Mouse (Mus musculus) hematopoietic stem cell, adult 5-6 weeks (primary cell): Measurements from ENCODE around the gene Fam13a. TPM values are rescaled to one million over a fixed set of nuclear protein-coding genes. Genes with fewer than 3 reads are reported as not detected.

Experiments
- ATAC-seq, 2 experiments: fragments of 125-278 bp in 1 of 2; replicated peaks in 1 of 2; 2 replicates each; pipeline ENCODE4 v1.8.0; 2016 to 2017; ENCODE audit warnings: inconsistent platforms in 2 of 2, mild to moderate bottlenecking in 2 of 2, moderate number of reproducible peaks in 2 of 2, low read depth in 1 of 2, moderate TSS enrichment in 1 of 2; ENCODE audit not compliant: low FRiP score in 2 of 2, poor library complexity in 2 of 2, severe bottlenecking in 2 of 2, insufficient read depth in 1 of 2, low TSS enrichment in 1 of 2
- total RNA-seq: library from RNA; stranded (forward); fragments of 172-1452, 232-1000 nt; gene quantifications from 2 replicates; pipeline ENCODE4 v1.2.3, GENCODE M21; 2017

Gene Fam13a
- total RNA-seq, 1 experiment from 2014 or later = 0.45 TPM

DNA sequence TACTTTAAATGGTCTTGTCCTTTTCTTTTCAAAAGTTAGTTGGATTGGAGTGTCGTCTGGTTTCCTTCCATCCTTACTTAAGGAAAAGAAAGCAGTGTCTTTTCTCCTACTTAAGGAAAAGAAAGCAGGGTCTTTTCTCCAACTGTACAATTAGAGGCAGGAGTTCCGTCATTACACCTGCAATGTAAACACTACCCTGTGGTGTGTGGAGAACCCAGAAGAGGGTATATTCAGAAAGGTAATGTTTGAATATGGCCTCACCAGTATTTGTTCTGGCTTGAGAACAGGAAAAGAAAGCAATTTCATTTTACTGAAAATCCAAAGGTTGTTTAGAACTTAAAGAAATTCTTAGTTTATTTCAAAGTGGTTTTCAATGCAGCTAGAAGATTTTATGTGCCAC lies 9.6 kb downstream of the Fam13a start:
- no peak for ATAC-seq

DNA sequence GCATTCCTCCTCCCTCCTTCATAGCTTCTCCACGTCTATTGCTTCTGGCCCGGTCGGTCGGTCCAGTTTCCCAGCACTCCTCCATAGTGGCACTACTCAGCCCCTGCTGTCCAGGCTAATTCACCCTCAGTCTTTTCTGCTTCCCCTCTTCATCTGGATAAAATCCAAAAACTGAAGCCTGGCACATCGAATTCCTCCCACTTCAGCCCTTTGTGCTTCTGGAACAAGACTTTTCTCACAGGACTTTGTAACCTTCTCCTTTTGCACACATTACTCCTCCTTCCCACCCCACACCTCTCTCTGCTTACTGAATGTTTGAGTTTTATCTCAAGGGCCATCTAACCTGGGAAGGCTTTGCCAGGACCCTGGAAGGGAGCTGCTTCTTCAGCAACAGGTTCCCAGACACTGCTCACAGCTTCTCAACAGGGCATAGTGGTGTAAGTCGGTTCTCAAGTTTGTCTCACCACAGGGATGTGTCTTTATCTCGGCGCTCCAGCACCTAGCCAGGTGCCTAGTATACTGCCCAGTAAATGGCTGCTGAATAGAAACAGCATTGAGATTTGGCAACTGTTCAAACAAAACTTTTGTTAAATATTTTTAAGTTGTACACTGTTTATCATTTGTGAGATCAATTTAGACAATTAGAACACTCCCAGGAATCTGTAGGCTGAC lies 10.1 kb downstream of the Fam13a start:
- ATAC-seq = no peak

DNA sequence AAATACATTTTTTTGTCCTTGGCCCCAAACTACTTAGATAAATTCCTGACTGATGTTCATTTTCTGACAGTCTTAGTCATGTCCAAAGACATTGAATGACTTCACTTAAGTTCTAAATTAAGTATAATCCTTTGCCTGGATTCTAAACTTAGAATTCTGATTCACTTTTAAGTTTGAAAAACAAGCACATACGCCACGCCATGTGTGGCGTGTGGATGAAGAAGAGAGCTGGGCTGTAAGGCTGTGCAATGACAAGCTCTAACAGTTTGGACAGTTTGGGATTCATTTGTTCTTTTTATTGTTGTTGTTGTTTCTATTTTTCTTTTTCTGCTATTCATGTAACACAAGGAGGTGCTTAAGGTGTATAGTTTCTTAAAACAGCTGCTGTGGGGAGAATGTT lies 13.6 kb downstream of the Fam13a start:
- no peak for ATAC-seq

DNA sequence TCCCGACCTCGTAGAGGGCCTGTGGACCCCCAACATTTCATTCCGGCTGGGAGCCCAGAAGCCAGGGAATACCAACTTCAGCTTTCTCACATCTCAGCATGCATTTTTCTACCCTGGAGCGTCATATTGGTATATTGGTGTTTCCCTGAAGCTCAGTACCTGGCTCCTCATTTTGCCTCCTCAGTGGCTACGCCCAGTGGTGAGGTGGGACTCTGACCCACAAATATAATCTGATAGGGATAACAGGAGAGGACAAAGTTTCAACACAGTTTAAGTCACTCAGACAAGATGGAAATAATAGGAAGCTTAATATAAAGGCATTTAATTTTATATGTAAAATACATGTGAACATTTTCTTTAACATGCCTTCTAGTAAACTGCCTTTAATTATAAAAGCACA lies 19.7 kb downstream of the Fam13a start:
- ATAC-seq = no peak

DNA sequence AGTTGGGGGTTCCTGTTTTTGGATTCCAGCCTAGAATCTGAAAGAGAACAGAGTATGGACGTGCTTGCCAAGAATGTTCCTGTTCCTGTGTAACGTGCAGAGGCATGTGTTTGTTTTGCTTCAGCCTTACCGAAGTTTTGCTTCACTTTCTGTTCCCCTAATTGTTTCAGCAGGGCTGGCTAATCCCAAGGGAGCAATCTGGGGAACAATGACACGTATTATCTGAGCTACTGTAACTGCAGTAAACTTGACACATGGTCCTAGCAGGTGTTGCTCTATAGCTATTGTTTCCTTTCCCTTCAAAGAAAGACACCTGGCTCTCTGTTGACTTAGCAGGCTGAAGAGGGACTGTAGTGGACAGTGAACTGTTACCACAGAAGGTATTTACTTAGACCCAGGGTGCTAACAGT lies 25.3 kb downstream of the Fam13a start:
- peak; percentile 53 to 67; a peak in 3 of 4 replicates for ATAC-seq

DNA sequence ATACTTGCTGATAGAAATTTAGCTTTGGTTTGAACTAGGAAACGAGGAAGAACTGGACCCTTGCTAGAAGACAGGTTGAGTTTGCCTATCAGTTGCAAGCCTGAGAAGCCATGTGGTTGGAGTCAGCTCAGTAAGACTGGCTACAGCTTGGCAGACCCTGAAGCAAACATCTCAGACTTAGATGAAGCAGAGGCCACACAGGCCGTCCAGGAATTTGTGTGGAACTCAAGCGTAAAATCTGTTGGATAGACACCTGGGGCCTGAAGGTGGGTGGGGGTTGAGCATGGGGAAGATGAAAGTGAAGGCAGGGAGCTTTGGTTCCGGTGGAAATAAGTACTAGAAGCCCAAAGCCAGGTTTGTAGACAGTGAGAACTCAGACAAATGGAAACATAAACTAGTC lies 25.8 kb downstream of the Fam13a start:
- no peak for ATAC-seq

DNA sequence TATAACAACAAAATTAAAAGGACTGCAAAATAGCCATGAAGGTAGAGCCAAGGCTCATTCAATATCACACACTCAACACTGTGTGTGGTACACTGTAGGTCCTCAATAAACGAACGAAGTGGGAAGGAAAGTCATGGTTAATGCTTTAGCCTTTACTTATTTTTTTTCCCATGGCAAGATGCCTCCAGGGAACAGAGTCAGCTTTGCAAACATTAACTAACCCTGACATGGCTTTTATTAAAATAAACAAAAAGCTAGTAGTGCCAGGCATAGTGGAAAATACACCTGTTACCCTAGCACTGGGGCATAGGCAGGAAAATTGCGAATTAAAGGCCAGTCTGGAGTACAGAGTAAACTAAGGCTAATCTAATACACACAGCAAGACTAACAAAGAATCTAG lies 35.2 kb downstream of the Fam13a start:
- ATAC-seq = no peak

DNA sequence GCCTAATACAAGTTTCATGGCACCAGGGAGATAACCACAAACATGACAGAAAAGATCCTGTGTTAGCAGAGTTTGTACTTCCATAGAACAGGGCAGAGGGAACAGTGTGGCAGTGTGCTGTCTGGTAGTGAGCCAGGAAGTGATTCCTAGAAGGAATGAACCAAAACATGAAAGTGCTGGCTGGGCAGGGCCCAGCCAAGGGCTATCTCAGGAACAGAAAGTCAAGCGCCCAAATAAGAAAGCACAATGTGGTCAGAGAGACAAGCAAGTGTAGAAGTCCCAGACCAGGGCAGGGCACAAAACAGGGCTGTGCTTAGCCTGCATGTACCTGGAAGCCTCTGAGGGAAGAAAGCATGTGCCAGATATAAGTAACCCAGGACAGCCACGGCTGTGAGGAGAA lies 35.6 kb downstream of the Fam13a start:
- ATAC-seq = no peak

DNA sequence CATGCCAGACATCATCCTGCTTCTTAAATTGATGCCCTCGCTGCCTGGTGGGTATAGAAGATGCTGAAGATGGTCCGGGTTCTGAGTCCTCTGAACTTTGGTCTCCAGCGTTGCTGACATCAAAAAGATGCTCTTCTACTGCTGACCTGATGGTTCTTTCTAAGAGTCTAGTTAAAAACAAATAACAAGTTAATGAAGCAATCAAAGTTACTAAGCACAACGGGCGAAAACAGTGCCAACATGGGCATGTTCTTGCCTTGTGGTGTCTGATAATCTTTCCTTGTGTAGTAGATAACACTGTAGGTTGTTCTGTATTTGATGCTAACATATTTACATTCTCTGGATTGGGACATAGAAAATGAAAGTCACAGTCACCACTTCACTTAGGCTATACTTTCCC lies 37.2 kb downstream of the Fam13a start:
- ATAC-seq = no peak

DNA sequence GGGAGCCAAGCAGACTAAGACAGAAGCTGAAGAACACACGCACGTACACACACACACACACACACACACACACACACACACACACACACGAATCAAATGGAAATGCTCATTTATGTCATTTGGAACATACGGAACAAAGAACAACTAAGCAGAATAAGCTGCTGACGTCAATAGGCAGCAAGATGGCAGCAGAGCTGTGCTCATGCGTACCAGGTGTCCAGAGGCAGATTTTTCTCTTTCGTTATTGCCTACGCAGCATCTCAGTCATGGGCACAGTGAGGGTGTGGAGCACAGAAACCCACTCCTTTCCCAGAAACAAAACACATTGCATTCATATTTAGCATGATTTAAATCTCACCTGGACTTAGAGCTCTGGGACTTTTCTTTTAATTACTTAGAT lies 39.2 kb downstream of the Fam13a start:
- ATAC-seq = no peak

DNA sequence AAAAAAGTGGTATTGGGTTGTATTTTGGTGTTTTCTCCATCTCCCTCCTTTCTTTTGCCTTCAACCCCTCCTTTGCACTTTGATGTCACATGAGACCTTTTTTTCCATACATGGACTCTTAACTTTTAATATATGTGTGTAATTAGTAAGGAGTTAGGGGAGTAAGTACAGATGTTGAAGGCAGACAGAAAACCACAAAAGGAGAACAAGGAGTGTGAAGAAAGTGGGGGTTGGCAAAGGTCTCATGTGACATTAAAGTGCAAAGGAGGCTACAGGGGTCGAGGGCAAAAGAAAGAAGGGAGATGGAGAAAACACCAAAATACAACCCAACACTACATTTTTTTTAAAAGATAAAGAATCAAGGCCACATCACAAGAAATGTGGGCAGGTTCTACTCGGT lies 49.1 kb downstream of the Fam13a start:
- ATAC-seq = 0 out of 4 replicates have a peak, but pooled peaks of 1 of the 2 experiments have one; percentile 12

DNA sequence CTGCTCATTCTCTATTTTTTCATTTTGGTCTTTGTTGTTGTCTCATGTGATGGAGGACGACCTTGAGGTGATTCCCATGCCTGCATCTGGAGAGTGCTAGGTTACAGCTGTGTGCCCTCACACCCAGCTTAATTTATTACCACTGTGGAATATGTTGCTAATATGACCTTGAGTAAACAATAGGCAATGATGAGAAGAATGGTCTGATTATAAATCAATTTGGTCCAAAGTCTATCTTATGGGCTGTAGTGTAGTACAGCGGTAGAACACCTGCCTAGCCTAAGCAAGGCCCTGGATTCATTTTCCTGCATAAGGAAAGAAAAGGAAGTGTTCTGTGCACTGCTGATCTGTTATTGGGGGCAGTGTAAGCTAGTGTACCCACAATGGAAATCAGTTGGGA lies 49.9 kb downstream of the Fam13a start:
- ATAC-seq = no peak

DNA sequence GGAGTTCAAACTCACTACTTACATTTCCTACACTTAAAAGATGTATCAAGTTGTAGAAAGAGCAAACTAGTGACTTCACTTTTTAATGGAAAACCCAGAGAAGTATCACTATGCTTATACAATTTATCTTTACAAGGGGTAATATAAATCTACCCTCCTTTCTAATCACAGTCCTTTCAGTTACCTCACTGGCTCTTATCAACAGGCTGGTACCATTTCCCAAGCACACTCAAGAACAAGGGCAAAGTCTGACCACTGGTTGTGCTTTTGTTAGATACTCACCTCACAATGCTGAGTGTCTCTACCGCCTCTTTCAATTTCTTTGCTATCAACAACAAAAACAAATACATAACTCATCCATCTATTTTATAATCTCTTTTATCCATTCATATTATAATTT lies 51.5 kb downstream of the Fam13a start:
- no peak for ATAC-seq

DNA sequence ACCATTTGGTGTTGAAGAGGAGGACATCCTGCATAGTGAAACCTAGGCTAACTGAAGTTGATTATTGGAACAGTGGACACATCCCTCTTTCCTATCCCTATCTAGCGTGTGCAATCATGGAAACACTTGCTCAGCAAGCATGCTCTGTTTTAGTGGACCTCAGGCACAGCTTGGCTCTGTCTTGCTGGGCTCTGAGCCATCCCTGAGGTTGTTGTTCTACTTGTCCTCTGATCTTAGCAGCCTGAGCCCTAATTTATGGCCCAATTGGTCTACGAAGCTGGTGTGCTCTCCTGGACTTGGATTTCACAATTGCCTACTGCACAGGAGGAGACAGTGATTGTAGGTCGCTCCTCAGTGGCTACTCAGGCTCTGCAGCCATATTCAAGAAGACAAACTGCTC lies 56.1 kb downstream of the Fam13a start:
- no peak for ATAC-seq

DNA sequence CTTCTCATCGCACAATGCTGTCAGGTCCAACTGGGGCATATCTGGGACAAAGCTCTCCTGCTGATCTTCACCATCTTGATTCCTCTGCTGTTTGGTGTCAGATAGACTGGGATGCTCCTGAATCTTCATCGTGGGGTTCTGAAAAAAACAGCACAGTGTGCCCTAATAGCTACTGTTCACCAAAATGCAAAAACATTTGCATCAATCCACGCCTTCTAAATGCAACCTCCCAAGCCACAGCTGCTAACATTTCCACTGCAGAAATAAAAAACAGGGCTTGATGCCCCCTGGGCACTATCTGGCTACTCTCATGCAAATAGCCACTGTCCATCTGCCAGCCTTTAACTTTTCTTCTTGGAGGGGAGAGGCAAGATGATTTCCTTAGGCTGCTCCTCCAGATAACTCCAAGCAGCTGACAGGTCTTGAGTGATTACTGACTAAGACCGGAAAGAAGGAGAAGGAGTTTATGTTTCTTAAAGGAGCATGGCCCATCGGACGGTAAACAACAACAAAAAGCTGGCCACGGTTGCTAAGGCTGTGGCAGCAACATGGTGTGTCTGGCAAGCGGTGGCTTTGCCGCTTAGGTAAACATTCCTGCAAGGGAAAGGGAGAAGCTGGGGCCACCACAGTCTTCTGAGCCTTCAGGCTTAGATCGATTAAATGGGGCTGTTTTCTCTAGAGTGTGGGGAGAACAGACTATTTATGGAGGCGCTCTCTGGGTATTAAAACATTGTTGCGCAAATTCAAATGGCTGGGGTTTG lies 59.1 kb downstream of the Fam13a start:
- ATAC-seq = no peak

DNA sequence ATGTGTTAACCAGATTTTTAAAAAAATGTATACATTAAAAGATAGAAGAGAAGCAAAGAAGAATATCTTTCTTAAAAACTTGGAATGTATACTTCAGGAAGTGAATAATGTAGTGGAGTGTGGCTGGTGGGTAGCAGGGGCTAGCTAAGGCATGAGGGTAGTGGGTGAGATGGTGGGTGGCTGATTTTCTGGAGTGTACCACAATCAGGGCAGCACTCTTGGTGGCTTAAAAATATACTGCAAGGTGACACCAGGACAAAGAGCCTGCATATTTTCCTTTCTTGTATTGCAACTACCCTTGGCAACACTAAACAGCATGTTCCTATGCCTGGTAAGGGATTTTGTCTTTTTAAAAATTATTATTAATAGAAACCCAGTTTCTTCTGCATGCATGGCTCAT lies 59.8 kb downstream of the Fam13a start:
- ATAC-seq = no peak

DNA sequence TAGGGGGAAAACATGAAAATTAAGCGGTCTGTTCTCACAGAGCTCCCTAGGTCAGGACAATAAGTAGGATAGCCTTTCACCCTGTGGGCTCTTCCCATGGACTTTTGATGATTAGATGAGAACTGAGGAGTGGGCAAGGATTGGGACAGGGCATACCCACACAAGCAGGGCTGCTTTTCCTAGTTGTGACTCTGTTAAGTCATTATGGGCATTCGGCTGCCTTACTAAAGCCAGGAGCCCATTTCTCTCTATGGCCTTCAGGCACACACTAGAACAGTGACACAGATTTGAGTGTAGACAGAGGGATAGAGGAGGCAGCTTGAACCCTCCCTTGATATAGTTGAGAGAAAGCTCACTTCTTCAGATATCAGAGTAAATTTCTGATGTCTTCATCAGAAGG lies 60.3 kb downstream of the Fam13a start:
- ATAC-seq = no peak

DNA sequence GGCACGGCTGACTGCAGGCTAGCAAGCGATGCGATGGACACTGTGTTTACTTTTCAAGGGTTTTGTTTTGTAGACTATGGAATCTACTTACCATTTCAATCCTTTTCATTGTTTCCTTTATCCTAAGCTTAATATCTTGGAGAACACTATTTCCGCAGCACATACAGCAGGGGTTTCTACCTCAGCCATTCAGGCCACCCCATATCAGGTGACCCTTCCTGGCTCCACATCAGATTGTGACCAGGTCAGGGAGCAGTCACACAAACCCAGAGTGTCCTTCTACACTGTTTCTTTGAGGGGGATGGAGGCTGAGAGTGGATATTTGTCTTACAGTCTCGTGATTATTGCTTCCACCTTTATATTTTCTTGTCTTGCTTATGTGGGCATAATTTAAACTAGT lies 61.7 kb downstream of the Fam13a start:
- ATAC-seq = no peak

DNA sequence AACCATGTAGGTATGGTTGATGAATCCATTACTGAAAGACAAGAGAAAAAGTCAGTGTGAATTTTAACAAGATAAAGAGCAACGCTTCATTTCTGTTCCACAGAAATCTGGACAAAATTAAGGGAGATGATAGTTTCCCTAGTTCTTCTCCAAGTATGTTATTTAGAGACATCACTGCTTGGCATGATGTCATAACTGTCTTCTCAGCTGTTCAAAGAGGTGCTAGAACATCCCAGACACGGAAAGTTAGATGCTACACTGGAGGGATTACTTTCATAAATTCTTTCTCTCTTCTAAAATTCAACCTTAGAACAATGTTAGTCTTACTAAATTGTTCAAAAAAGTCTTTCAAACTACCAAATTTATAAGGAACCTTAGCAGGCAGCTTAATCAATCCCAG lies 63.8 kb downstream of the Fam13a start:
- no peak for ATAC-seq
